Mouse (Mus musculus) cortical plate, adult 2 months (tissue): ENCODE data around the gene Mecr.

Experiments
- CTCF ChIP-seq: fragments of 200-500 bp; IDR thresholded peaks from 2 replicates; pipeline ENCODE4 v1.5.1; 2011; ENCODE audit warnings: mild to moderate bottlenecking, control low read depth, low read length; ENCODE audit not compliant: insufficient read depth; ENCODE audit errors: extremely low read depth
- POLR2A ChIP-seq: fragments of 200-500 bp; IDR thresholded peaks from 2 replicates; pipeline ENCODE4 v1.6.1; 2011; ENCODE audit warnings: mild to moderate bottlenecking, low read length, control low read depth; ENCODE audit not compliant: insufficient read depth; ENCODE audit errors: extremely low read depth

DNA sequence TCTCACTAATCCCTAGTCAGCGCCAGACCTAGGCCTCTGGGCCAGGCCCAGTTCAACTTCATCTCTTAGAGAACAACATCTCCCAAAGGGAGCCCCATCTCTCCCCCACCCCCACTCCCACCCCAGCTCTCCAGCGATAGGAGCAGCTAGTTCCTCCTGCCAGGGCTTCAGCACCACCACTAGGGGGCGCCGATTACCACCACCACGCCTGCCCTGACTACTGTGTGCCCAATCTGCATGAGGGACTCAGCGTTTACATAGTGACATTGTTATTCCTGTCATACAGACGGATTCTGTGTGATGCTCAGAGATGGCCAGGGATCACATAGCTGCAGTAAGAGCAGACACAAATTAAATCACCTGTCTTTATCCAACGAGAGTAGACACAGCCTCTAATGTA is 17.4 kb upstream of the Mecr start:
- peak; percentile 56 for TF ChIP-seq CTCF
- TF ChIP-seq POLR2A, result no peak
